Mouse (Mus musculus): ENCODE data around the gene Ammecr1.

- TF ChIP-seq CTCF (conservative IDR thresholded peaks at IDR 0.05; ENCODE audit: low read length) (no peak), POU5F1 (IDR thresholded peaks at IDR 0.05; ENCODE audit: borderline replicate concordance, low read length) (no peak)
Observed at GRCm38 (mm10) chrX:142895316-142895715, 71.2 kb downstream of the Ammecr1 start.

Measured in E14TG2a.4 (cell line).